Mouse (Mus musculus) left cerebral cortex, adult 2 months (tissue): ENCODE results near the gene Slc25a35. TPM values are rescaled to one million over a fixed set of nuclear protein-coding genes. Genes with fewer than 3 reads are reported as not detected.
"Not testable (repeated sequence)": the region's sequence is repeated elsewhere in the genome, so short reads cannot be mapped to it uniquely, and the experiment has no call there.

Experiments used
- DNase-seq, 2 experiments: peaks; one replicate each; pipeline ENCODE4 v3.0.0; 2021 to 2022; ENCODE audit warnings: low spot score in 2 of 2, mixed read lengths in 1 of 2; ENCODE audit errors: extremely low spot score in 1 of 2
- H3K27ac ChIP-seq: fragments of 200-600 bp; 2 replicates; pipeline ENCODE4 v1.8.1; 2022
- H3K4me3 ChIP-seq: fragments of 200-600 bp; 2 replicates; pipeline ENCODE4 v1.8.1; 2022
- CTCF ChIP-seq: fragments of 200-600 bp; IDR thresholded peaks from 2 replicates; pipeline ENCODE4 v1.8.1; 2022; ENCODE audit warnings: antibody characterized with exemption, mild to moderate bottlenecking, moderate library complexity
- intact Hi-C: fragments of 180-260 bp; cut with DNase I; formaldehyde crosslinking; loops from one replicate; pipeline ENCODE4 v1.15.1; 2025
- total RNA-seq, 2 experiments: library from RNA; stranded (reverse); gene quantifications; 2 replicates each; pipeline ENCODE4 v1.2.3; 2021

Gene Slc25a35
- total RNA-seq, 2 experiments from 2014 or later, result 5.0 to 5.2 TPM

- intact Hi-C loops, result loop anchor here (5.0 kb wide), 1 partner anchor 63 kb away; the partner anchor contains the start of gene Rpl26
- TF ChIP-seq CTCF, result no peak
- Histone ChIP-seq H3K27ac (no peak overlapping the region), H3K4me3 (no peak overlapping the region)
- no peak for DNase-seq
These were observed 2.9 kb upstream of the Slc25a35 start for GRCm38 (mm10) chr11:68965050-68965449.

DNA sequence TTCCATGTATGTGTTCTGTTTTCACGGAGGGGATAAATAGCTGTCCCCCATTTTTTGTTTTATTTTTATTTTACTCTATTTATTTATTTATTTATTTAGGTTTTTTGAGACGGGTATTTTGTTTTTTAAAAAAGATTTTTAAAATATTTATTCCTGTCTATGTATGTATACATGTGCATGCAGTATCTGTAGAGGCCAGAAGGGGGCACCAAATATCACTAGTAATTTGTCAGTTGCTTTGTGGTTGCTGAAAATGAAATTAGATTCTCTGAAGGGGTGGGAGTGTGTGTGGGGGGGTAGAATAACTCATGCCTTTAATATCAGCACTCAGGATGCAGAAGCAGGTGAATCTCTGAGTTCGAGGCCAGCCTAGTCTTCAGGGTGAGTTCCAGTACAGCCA lies 2.1 kb upstream of the Slc25a35 start:
- TF ChIP-seq CTCF, result peak; percentile 68
- Histone ChIP-seq H3K27ac (no peak overlapping the region), H3K4me3 (no peak overlapping the region)
- intact Hi-C loops, result loop anchor here (2.0 to 5.0 kb wide), 2 partner anchors 27 to 64 kb away; partner anchors contain the start of gene Rpl26
- DNase-seq, result no peak

DNA sequence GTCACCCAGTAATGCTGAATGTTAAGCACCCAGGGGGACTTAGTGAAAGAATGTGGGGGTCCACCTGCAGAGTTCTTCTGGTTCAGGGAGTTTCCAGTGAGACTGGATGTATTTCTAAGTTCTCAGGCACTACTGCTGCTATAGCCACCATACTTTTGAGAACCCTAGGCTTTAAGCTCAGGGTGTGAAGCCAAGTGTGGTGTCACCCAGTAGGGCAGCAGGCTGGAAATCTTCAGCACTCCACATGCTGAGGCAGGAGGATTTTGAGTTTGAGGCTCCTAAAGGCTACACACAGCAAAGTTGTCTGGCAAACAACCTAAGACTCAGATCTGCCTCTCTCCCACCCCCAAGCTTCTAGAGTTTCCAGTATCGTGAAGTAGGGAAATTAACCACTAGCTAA lies 1.4 kb upstream of the Slc25a35 start:
- no peak for DNase-seq
- no peak for TF ChIP-seq CTCF
- intact Hi-C loops, result loop anchor here (2.0 to 5.0 kb wide), 2 partner anchors 28 to 64 kb away; partner anchors contain the start of gene Rpl26
- Histone ChIP-seq H3K4me3 (no peak overlapping the region), H3K27ac (no peak overlapping the region)

DNA sequence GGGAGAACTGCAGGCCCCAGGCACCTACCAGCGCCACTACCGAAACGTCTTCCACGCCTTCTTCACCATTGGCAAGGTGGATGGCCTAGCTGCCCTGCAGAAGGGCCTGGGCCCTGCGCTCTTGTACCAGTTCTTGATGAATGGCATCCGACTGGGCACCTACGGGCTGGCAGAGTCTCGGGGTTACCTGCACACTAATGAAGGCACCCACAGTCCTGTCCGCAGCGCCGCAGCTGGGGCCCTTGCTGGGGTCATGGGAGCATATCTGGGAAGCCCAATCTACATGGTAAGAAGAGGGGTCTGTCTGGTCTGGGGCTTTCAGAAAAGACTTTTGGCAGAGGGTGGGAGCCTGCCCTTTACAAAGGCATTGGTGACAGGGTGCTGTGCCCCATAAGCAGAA lies 821 bp downstream of the Slc25a35 start:
- intact Hi-C loops, result loop anchor here (5.0 kb wide), 1 partner anchor 66 kb away; the partner anchor contains the start of gene Rpl26
- DNase-seq, result no peak
- H3K27ac ChIP-seq, result no peak overlapping the region
- no peak for TF ChIP-seq CTCF
- H3K4me3 ChIP-seq, result peak overlapping the region; percentile 70

DNA sequence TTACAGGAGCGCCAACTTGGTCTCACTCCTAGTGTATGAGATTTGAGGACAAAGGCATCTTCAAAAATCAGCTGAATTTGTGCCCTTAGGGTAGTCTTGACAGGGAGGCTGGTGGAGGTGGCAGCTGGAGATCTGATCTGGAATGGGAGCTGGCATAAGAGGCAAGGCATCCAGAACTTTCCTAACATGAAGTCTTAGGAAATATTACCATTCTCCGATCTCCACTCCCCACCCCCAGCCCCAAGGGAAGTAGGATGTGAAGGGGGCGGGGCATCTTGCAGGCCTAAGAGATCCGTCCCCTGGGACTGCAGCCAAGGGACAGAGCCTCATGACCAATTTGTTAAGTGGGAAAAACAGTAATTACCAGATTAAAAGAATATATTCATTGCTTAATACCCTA lies 2.3 kb downstream of the Slc25a35 start:
- intact Hi-C loops, result no loop called here
- DNase-seq, result no peak
- H3K4me3 ChIP-seq, result no peak overlapping the region
- H3K27ac ChIP-seq, result no peak overlapping the region
- no peak for TF ChIP-seq CTCF

DNA sequence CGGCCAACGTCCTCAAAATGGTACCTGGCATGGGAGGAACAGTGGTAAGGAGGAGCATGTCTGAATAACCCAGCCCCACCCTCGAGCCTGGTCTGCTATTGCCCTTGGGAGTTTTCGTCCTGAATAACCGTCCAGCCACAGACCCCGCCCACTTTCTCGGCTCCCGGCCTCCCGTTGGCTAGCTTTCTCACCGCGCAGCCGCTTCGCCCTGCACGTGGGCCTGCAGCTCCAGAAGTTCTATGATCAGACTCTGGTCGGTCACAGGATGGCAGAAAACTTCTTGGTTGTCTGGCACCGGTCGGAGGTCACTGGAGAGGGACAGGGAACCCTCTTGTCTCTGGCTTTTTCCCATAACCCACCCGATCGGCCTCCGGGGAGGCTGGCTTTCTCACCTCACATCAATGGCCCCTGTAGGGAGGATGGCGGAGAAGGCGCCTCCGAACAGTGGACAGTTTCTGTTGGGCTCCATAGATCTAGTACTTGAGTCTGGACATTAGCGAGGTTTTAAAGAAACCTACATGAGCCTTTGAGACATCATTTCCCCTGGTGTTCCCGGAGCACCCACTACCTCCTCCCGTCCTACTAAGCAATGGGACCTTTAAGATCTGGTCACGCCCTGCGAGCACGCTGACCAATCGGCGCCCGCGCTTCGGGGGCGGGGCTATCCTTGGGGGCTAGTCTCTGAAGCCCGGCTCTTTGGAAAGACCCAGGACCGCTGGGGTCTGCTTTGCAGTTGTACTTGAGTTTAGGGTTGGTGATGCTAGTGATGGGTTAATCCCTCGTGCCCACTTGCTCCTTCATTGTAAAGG lies 5.5 kb downstream of the Slc25a35 start:
- intact Hi-C loops, result not testable (repeated sequence)
- H3K27ac ChIP-seq, result peak overlapping the region; percentile 47; the same call in 1 of the 2 replicates

GRCm38 (mm10) chr11:68974059-68974450 lies 6.1 kb downstream of the Slc25a35 start:
- intact Hi-C loops, result no loop called here
- DNase-seq, result no peak
- Histone ChIP-seq H3K27ac (peak overlapping the region; percentile 47; the same call in 1 of the 2 replicates), H3K4me3 (peak overlapping the region; percentile 61)
- no peak for TF ChIP-seq CTCF

More for the DNA sequence above, 5.5 kb downstream of the Slc25a35 start:
- peak overlapping the region; percentile 61 for H3K4me3 ChIP-seq
- peak; percentile 75 to 76 for DNase-seq

DNA sequence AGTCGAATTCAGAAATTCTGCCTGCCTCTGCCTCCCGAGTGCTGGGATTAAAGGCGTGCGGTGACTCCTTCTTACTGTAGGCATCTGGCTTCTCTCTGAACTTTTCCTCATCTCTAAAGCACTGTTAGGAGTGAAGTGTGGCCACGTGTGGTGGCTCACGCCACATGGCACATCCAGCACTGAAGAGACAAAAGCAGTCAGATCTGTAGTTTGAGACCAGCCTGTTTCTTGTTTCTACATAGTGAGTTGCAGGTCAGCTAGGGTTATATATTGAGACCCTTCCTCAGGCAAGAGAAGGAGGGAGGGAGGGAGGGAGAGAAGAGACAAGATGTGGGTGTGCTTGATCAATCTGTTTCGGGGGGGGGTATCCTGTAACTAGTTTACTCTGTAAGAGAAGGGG lies 7.2 kb downstream of the Slc25a35 start, which contains the start of gene Rangrf:
TSS of gene Rangrf (minus strand) at position 101 of the 400 bp plus-strand sequence.
- H3K27ac ChIP-seq, result no peak within 1 kb of the TSS
- H3K4me3 ChIP-seq, result peak within 1 kb of the TSS; percentile 61
- no peak for TF ChIP-seq CTCF
- intact Hi-C loops, result no loop called here
- no peak for DNase-seq

DNA sequence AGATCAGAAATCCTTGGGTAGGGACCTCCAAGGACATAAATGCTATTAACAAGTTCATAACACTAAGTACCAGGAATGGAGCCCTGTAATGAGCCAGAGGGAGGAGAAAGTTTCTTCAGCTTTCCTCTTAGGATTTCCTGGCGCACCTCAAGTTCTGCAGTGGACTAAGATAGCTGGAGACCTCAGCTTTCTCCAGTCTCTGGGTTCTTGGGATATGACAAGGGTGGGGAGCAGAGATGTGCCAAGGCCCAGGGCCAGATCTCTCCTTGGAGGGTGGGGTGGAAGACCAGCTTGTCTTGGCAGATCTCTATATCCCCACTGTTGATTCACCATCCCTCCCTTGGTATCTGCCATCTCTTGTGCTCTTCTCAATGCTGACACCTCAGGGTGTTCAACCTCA lies 7.7 kb downstream of the Slc25a35 start:
- H3K27ac ChIP-seq, result no peak overlapping the region
- no peak for TF ChIP-seq CTCF
- intact Hi-C loops, result no loop called here
- DNase-seq, result no peak
- H3K4me3 ChIP-seq, result no peak overlapping the region

GRCm38 (mm10) chr11:68979320-68979733 lies 11.4 kb downstream of the Slc25a35 start:
- no peak overlapping the region; the same call in 1 of the 2 replicates for H3K27ac ChIP-seq
- no peak overlapping the region for H3K4me3 ChIP-seq
- intact Hi-C loops, result no loop called here
- no peak for TF ChIP-seq CTCF
- no peak for DNase-seq

GRCm38 (mm10) chr11:68980919-68981318 lies 13.0 kb downstream of the Slc25a35 start:
- H3K27ac ChIP-seq, result no peak overlapping the region
- DNase-seq, result no peak
- intact Hi-C loops, result no loop called here
- no peak for TF ChIP-seq CTCF
- H3K4me3 ChIP-seq, result no peak overlapping the region

DNA sequence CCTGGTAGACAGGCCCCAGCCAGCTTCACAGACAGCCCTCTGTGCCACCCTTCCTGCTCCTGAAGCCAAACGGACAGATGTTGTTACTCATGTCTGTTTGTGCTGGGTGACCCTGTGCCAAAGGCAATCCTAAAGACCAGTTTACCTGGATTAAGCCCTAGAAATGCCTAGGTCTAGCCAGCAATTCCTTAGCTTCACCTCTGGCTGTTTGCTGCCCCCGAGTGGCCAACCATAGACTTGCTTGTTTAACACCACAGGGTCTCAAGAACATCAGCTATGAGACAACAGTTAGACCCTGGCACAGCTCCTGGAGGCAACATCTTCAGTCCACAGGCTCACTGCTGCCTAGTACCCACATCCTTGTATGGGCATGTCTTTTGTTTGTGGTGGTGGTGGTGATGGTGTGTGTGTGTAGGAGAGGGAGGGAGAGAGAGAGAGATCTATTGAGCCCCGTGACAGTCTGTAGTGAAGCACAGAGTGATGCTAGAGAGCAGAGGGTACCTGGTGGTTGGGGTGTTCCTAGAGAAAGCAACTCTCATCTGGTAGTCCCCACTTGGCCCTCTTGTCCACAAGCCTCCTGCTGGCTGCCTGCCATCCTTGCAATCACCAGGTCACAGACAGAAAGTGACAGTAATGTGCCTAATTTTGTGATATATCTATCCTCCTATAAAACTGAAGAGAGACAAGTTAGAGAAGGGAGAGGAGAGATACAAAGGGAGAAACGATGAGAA lies 14.9 kb downstream of the Slc25a35 start:
- DNase-seq, result peak; percentile 51 to 75
- Histone ChIP-seq H3K27ac (no peak overlapping the region), H3K4me3 (no peak overlapping the region)
- intact Hi-C loops, result loop anchor here (1.0 kb wide), 1 partner anchor 79 kb away; no protein-coding TSS in a partner anchor
- peak; percentile 77 for TF ChIP-seq CTCF
